ENCODE assay signal across 30 mouse cellular contexts in the genomic region with DNA sequence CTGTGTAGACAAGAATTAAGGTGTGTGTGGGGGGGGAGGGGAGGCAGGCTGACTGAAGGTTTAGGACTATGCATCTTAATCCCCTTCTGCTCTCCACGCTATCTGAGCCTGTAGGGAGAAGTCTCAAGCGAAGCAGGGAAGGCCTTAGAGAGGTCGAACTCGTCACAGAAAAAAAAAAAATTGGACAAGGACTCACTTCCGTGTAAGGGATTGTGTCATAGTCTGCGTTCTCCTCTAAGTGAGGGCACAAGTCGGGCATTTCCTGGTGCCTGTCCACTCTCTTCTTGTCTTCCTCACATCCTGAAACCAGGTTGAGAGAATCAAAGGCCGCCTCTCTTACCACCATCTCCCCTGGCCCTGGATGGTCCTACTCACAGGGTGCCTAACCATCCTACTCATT. TPM values are rescaled to one million over a fixed set of nuclear protein-coding genes. Genes with fewer than 3 reads are reported as not detected.
DNase-seq lines count a peak whose midpoint lies in the region; ATAC-seq and TF ChIP-seq lines count a peak whose summit lies in the region.
"Had no signal": no experiment of that assay in that cellular context is flagged by ENCODE, and none has a peak within 500 bp of the region (broad histone marks: within the 10 kb centered on the region; RNA-seq: fewer than 3 reads in every experiment).

No protein-coding gene starts in this region.

- 64% methylated on average over 8 of the region's 8 CpGs for WGBS in liver, postnatal 0 days (ENCODE audit: insufficient replicate concordance)
- 50% methylated on average over 8 of the region's 8 CpGs for WGBS in liver, embryonic 12.5 days (ENCODE audit: insufficient replicate concordance)
- 53% methylated on average over 5 of the region's 8 CpGs for WGBS in macrophage (ENCODE audit: missing documents)

- 0 out of 2 replicates have a peak, but pooled peaks cover 2% of the 10 kb centered on the region for H3K4me1 ChIP-seq in liver, postnatal 0 days (ENCODE audit: insufficient read depth)
- no peaks in the 10 kb centered on the region for H3K4me1 ChIP-seq in liver, embryonic 12.5 days
- H3K4me1 ChIP-seq: embryonic facial prominence, embryonic 10.5 days; embryonic facial prominence, embryonic 13.5 days; forebrain, embryonic 10.5 days; forebrain, embryonic 13.5 days; hindbrain, embryonic 12.5 days; hindbrain, embryonic 15.5 days had no signal

- no peak overlapping the region for H3K4me3 ChIP-seq in liver, postnatal 0 days (ENCODE audit: low read depth, low read length)
- no peak overlapping the region for H3K4me3 ChIP-seq in liver, embryonic 12.5 days
- H3K4me3 ChIP-seq in macrophage (ENCODE audit: inconsistent target), result no peak overlapping the region
- H3K4me3 ChIP-seq: embryonic facial prominence, embryonic 10.5 days; embryonic facial prominence, embryonic 13.5 days; erythroblast, embryonic 14.5 days; forebrain, embryonic 10.5 days; forebrain, embryonic 13.5 days; heart, adult 2 months; hindbrain, embryonic 12.5 days; hindbrain, embryonic 15.5 days had no signal

- H3K9me3 ChIP-seq in liver, postnatal 0 days (ENCODE audit: low read length), result no peaks in the 10 kb centered on the region
- no peaks in the 10 kb centered on the region for H3K9me3 ChIP-seq in liver, embryonic 12.5 days (replicated peaks)
- H3K9me3 ChIP-seq: embryonic facial prominence, embryonic 10.5 days; embryonic facial prominence, embryonic 13.5 days; forebrain, embryonic 10.5 days; forebrain, embryonic 13.5 days; hindbrain, embryonic 12.5 days; hindbrain, embryonic 15.5 days had no signal

- H3K36me3 ChIP-seq in liver, postnatal 0 days (replicated peaks; ENCODE audit: insufficient read depth, low read length), result no peaks in the 10 kb centered on the region
- no peaks in the 10 kb centered on the region for H3K36me3 ChIP-seq in liver, embryonic 12.5 days
- H3K36me3 ChIP-seq in macrophage (ENCODE audit: inconsistent target), result peaks cover 82% of the 10 kb centered on the region
- H3K36me3 ChIP-seq: embryonic facial prominence, embryonic 10.5 days; embryonic facial prominence, embryonic 13.5 days; forebrain, embryonic 10.5 days; hindbrain, embryonic 12.5 days; hindbrain, embryonic 15.5 days had no signal

- peaks cover 24% of the 10 kb centered on the region for H3K79me2 ChIP-seq in macrophage (ENCODE audit: inconsistent target)

- H3K27ac ChIP-seq in liver, postnatal 0 days (ENCODE audit: low read depth), result no peak overlapping the region
- H3K27ac ChIP-seq in liver, embryonic 12.5 days, result no peak overlapping the region
- peak overlapping the region; percentile 38 for H3K27ac ChIP-seq in macrophage
- H3K27ac ChIP-seq: embryonic facial prominence, embryonic 10.5 days; embryonic facial prominence, embryonic 13.5 days; forebrain, embryonic 10.5 days; forebrain, embryonic 13.5 days; heart, adult 2 months; hindbrain, embryonic 12.5 days; hindbrain, embryonic 15.5 days had no signal

- DNase-seq in heart, adult 11 months, result peak; percentile 90
- no peak for DNase-seq in heart, adult 8-10 months (ENCODE audit: low spot score)
- DNase-seq in liver, postnatal 0 days, result no peak
- peak; percentile 31 to 48 for DNase-seq in monocyte, adult 2 months (ENCODE audit: low read depth in 1 of 2, low spot score in 2 of 2)
- no peak for DNase-seq in cerebellum, adult 8-10 months
- DNase-seq: adrenal gland, adult 8-10 months; adrenal gland, postnatal 36 days; cerebellum, adult 11 months; cerebellum, adult 2 months; cerebellum, postnatal 10 days; cerebellum, postnatal 36 days; embryo, embryonic 11 days; gastrocnemius, postnatal 10 days; heart, adult 2 months had no signal

- no peak overlapping the region for H3K9ac ChIP-seq in liver, postnatal 0 days (replicated peaks)
- H3K9ac ChIP-seq in liver, embryonic 12.5 days, result no peak overlapping the region
- H3K9ac ChIP-seq: embryonic facial prominence, embryonic 13.5 days; forebrain, embryonic 13.5 days; hindbrain, embryonic 12.5 days; hindbrain, embryonic 15.5 days had no signal

- no peak overlapping the region for H3K4me2 ChIP-seq in liver, postnatal 0 days (ENCODE audit: low read depth, low read length)
- H3K4me2 ChIP-seq in liver, embryonic 12.5 days, result no peak overlapping the region
- H3K4me2 ChIP-seq: embryonic facial prominence, embryonic 13.5 days; forebrain, embryonic 13.5 days; heart, embryonic 11.5 days; hindbrain, embryonic 12.5 days; hindbrain, embryonic 15.5 days had no signal

- peak; percentile 23; the same call in 1 of the 2 replicates for ATAC-seq in liver, postnatal 0 days
- no peak for ATAC-seq in liver, embryonic 12.5 days
- ATAC-seq in erythroid progenitor cell, adult 5-6 weeks (replicated peaks; ENCODE audit: low FRiP score, poor library complexity, severe bottlenecking), result no peak
- ATAC-seq: activated CD4-positive, CD25-positive, alpha-beta regulatory T cell, adult 4 months; forebrain, embryonic 13.5 days; forebrain, embryonic 16.5 days had no signal

- no peak for TF ChIP-seq EP300 in liver, postnatal 0 days (IDR thresholded peaks at IDR 0.05; ENCODE audit: low read depth)

- H3K27me3 ChIP-seq in liver, postnatal 0 days (ENCODE audit: insufficient read depth, low read length), result no peaks in the 10 kb centered on the region
- peaks cover 8% of the 10 kb centered on the region; the same call in 1 of the 2 replicates for H3K27me3 ChIP-seq in liver, embryonic 12.5 days (replicated peaks)
- H3K27me3 ChIP-seq: embryonic facial prominence, embryonic 13.5 days; forebrain, embryonic 13.5 days; hindbrain, embryonic 12.5 days; hindbrain, embryonic 15.5 days had no signal

- TF ChIP-seq CTCF in liver, postnatal 0 days (IDR thresholded peaks at IDR 0.05; ENCODE audit: low read depth), result no peak

RNA-seq across cellular contexts. Expression of a gene that starts 15.7 kb away (rescaled TPM):
- total RNA-seq in heart, adult 8-10 months (2022), result under 1 TPM; 0.16 to 0.32 (median 0.28) TPM
- 5.7 and 6.1 TPM in 2 replicates for polyA plus RNA-seq in liver, postnatal 0 days (2015; fragmentation: Nextera tagmentation; extraction: Ambion mirVana)
- polyA plus RNA-seq in liver, embryonic 12.5 days (2016; fragmentation: Nextera tagmentation; extraction: Ambion mirVana), result not detected in 2 replicates
- 1,000 to 10,000 TPM in 9 of 26 experiments, 100 to 1,000 TPM in 17; 248 to 1,912 (median 729) TPM for total RNA-seq in macrophage (2018; cell fraction: chromatin; rRNA removed)
- total RNA-seq in macrophage (2018; cell fraction: cytosol; rRNA removed), result 1,000 to 10,000 TPM in 1 of 26 experiments, 100 to 1,000 TPM in 25; 219 to 1,276 (median 582) TPM
- 1,000 to 10,000 TPM in 13 of 26 experiments, 100 to 1,000 TPM in 13; 184 to 2,064 (median 1,037) TPM for total RNA-seq in macrophage (2018; cell fraction: nucleus; rRNA removed)
- 92.5 to 257 TPM (median 179 TPM) in 3 replicates for polyA plus RNA-seq in macrophage (2018)
- 6.8 and 7.5 TPM in 2 replicates for total RNA-seq in erythroid progenitor cell, adult 5-6 weeks (2015; ENCODE audit: low replicate concordance)
- total RNA-seq in erythroid progenitor cell, adult 5-6 weeks (2017; ENCODE audit: low replicate concordance), result 4.7 and 16.6 TPM in 2 replicates
- total RNA-seq: ES-E14; gastrocnemius, adult 18-20 months had no signal
- polyA plus RNA-seq: embryonic facial prominence, embryonic 10.5 days; embryonic facial prominence, embryonic 13.5 days; erythroblast, embryonic 14.5 days; forebrain, embryonic 10.5 days; forebrain, embryonic 13.5 days; forebrain, embryonic 16.5 days; heart, embryonic 11.5 days; heart, embryonic 14.5 days; hindbrain, embryonic 12.5 days; hindbrain, embryonic 15.5 days had no signal

RNA-seq across cellular contexts. Expression of a gene that starts 29.9 kb away (rescaled TPM):
- under 1 TPM; 0.16 to 0.49 (median 0.31) TPM for total RNA-seq in heart, adult 8-10 months (2022)
- polyA plus RNA-seq in liver, postnatal 0 days (2015; fragmentation: Nextera tagmentation; extraction: Ambion mirVana), result 1.4 and 2.2 TPM in 2 replicates
- 0.41 and 0.78 TPM in 2 replicates for polyA plus RNA-seq in liver, embryonic 12.5 days (2016; fragmentation: Nextera tagmentation; extraction: Ambion mirVana)
- total RNA-seq in macrophage (2018; cell fraction: chromatin; rRNA removed), result 100 to 1,000 TPM in 23 of 26 experiments, 10 to 100 TPM in 3; 76.8 to 200 (median 144) TPM
- 100 to 1,000 TPM; 293 to 703 (median 450) TPM for total RNA-seq in macrophage (2018; cell fraction: cytosol; rRNA removed)
- 100 to 1,000 TPM; 156 to 447 (median 313) TPM for total RNA-seq in macrophage (2018; cell fraction: nucleus; rRNA removed)
- polyA plus RNA-seq in macrophage (2018), result 199 to 492 TPM (median 394 TPM) in 3 replicates
- 9.2 and 14.4 TPM in 2 replicates for total RNA-seq in erythroid progenitor cell, adult 5-6 weeks (2015; ENCODE audit: low replicate concordance)
- 6.7 and 15.0 TPM in 2 replicates for total RNA-seq in erythroid progenitor cell, adult 5-6 weeks (2017; ENCODE audit: low replicate concordance)
- polyA plus RNA-seq: forebrain, embryonic 10.5 days; forebrain, embryonic 13.5 days; forebrain, embryonic 16.5 days; heart, embryonic 11.5 days; heart, embryonic 14.5 days; hindbrain, embryonic 12.5 days had no signal

RNA-seq across cellular contexts. Expression of a gene that starts 44.7 kb away (rescaled TPM):
- 1 to 10 TPM; 1.1 to 2.7 (median 1.6) TPM for total RNA-seq in heart, adult 8-10 months (2022)
- 17.2 and 17.9 TPM in 2 replicates for polyA plus RNA-seq in liver, postnatal 0 days (2015; fragmentation: Nextera tagmentation; extraction: Ambion mirVana)
- 7.9 and 8.5 TPM in 2 replicates for polyA plus RNA-seq in liver, embryonic 12.5 days (2016; fragmentation: Nextera tagmentation; extraction: Ambion mirVana)
- 100 to 1,000 TPM in 25 of 26 experiments, 10 to 100 TPM in 1; 76.3 to 222 (median 181) TPM for total RNA-seq in macrophage (2018; cell fraction: chromatin; rRNA removed)
- 100 to 1,000 TPM; 200 to 270 (median 237) TPM for total RNA-seq in macrophage (2018; cell fraction: cytosol; rRNA removed)
- 100 to 1,000 TPM; 137 to 292 (median 225) TPM for total RNA-seq in macrophage (2018; cell fraction: nucleus; rRNA removed)
- 230 to 330 TPM (median 260 TPM) in 3 replicates for polyA plus RNA-seq in macrophage (2018)
- 36.5 and 53.0 TPM in 2 replicates for total RNA-seq in erythroid progenitor cell, adult 5-6 weeks (2015; ENCODE audit: low replicate concordance)
- total RNA-seq in erythroid progenitor cell, adult 5-6 weeks (2017; ENCODE audit: low replicate concordance), result 15.0 and 22.4 TPM in 2 replicates
- polyA plus RNA-seq: erythroblast, embryonic 14.5 days had no signal

Comparison
In these comparisons a context has a peak if more than half of its experiments do, and no peak if none do; other contexts are left out.
1. DNase-seq: peak in heart, adult 11 months (single experiment) and monocyte, adult 2 months (2 of 2); none in heart, adult 8-10 months (single experiment), liver, postnatal 0 days (single experiment) and cerebellum, adult 8-10 months (single experiment).
2. RNA of a gene that starts 15.7 kb away (polyA plus RNA-seq): 92.5 to 257 TPM in macrophage; 5.7 to 6.1 TPM in liver, postnatal 0 days and not detected in liver, embryonic 12.5 days; every median in the first group is over 10 times any median in the second.
3. RNA of a gene that starts 29.9 kb away (polyA plus RNA-seq): 199 to 492 TPM in macrophage; 1.4 to 2.2 TPM in liver, postnatal 0 days and 0.41 to 0.78 TPM in liver, embryonic 12.5 days; every median in the first group is over 10 times any median in the second.
4. RNA of a gene that starts 44.7 kb away (polyA plus RNA-seq): 230 to 330 TPM in macrophage; 17.2 to 17.9 TPM in liver, postnatal 0 days and 7.9 to 8.5 TPM in liver, embryonic 12.5 days; every median in the first group is over 10 times any median in the second.